Mouse (Mus musculus) gastrocnemius, postnatal 25 days (tissue): ENCODE results near the gene Atm. TPM values are rescaled to one million over a fixed set of nuclear protein-coding genes. Genes with fewer than 3 reads are reported as not detected.

Experiments used
- DNase-seq: peaks from one replicate; pipeline ENCODE4 v3.0.0; 2022
- microRNA-seq, 2 experiments: library from miRNA; unstranded; fragments of <30 nt; microRNA quantifications; one replicate each; pipeline ENCODE4 v1.2.0; 2021; ENCODE audit warnings: borderline replicate concordance in 2 of 2
- total RNA-seq, 2 experiments: library from RNA; stranded (reverse); gene quantifications; 1 replicate in 1 of 2; 2 replicates in 1 of 2; pipeline ENCODE4 v1.2.3; 2021

Gene Atm
- total RNA-seq, 2 experiments from 2014 or later, result 4.8 to 6.8 TPM

DNA sequence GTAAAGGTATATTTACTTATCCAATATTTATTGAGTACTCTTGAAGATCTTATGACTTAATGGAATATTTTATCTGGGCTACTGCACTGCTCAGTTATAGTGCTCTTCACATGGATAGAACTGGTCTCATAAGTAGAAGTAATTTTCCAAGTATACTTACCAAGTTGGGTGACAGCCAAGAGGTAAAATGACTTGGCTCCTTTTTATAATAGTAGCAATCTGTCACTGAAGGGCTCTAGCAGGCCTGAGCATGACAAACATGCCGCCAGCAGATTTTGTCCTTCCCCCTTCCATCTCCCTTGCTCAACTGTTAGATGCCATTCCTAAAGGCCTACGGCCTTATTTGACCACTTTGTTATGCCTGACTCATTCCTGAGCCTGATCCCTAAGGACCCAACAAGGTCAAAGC is 127.6 kb downstream of the Atm start:
- DNase-seq, result no peak

DNA sequence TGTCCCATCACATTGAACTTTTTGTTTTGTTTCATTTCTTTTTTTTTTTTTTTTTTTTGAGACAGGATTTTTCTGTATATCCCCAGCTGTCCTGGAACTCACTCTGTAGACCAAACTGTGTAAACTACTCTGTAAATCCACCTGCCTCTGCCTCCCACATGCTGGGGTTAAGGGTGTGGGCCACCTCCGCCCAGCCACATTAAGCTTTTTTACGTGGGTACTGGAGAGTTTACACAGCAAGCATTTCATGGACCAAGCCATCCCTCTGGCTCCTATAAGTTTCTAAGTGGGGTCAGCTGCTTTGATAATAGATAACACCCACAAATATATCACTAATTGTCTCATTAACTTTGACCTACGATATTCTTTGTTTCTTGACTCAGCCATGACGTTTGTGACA is 128.0 kb downstream of the Atm start:
- DNase-seq, result no peak

DNA sequence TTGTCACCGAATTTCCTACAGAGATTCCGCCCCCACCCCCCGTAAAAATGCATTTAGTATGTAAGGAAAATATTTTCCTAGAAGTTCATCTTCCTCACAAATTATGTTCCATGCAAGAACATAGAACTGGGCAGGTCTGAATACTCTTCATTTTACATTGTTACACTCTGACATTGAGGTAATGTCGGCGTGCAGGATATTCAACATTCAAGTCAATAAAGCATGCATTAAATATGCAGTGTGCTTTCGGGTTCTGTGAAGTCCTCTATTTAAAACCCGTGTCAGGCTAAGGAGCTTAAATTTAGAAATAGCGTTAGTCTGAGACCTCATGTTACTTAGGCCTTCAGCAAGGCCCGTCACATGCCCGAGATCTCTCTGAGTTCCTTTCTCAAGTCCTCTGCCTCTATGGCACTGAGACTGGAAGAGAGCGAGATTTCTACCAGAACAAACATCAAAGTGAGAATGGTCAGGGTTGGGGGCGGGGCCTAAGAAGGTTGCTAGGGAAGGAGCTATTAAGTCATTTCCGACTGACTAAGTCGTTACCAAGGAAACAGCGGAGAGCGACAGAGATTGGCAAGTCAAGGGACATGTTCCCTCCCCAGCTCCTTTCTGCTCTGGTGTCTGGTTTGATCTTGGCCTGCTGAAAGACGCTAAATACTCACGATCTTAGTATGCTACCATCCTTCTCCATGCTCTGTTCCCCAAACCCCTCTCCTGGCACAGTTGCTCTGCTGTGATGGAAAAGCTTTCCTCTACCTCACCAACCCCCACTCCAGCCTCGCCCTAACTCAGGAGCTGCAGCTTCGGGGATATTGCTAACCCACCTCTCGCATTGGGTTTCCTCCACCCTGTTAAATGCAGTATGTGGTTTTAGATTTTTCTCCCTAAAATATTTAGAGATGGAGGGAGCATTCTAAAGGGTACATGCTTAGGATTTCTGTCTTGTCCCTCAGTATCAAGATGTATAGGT is 131.5 kb downstream of the Atm start:
- DNase-seq, result peak; percentile 50

DNA sequence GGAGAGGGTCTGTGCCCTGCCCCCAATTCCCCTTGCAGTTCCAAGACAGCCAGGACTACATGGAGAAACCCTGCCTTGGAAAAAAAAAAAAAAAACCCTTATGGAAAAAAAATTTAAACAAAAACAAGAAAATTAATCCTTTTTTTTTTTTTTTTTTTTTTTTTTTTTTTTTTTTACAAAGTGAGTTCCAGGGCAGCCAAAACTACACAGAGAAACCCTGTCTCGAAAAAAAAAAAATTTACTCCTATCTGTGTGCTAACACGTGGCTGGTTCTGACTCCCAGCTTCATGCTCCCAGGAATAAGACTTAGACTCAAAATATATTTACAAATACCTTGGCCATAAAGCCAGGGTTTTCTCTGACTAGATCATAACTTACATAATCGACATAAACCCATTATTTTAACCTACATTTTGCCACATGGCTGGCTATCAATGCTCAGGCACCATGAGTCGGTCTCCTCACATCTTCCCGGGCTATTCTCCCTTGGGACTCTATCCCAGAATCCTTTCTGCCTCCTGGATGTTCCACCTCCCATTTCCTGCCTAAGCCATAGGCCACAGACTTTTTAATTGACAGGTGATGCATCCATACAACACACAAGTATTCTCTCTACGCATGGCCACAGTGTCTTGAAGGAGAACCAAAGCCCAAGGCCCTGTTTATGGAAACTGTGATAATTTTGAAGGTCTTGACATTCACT is 132.3 kb downstream of the Atm start:
- DNase-seq, result no peak

DNA sequence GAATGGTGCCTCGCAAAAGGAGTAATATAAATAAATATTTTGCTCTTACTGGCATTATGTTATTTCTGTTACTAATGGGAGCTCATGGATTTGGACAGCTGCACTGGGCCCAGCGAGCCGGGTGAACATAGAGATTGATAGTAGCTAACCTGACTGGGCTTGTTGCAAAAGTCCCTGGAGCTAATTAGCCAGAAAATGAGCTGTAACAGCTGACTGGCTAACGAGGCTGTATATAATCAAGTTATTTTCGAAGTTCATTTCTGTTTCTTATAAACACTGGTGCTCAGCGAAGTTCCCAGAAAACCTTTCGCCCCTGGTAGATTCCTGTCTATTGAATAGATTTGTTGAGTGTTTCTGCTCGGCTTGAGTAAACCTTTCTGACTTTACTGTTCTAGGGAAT is 133.5 kb downstream of the Atm start:
- no peak for DNase-seq

DNA sequence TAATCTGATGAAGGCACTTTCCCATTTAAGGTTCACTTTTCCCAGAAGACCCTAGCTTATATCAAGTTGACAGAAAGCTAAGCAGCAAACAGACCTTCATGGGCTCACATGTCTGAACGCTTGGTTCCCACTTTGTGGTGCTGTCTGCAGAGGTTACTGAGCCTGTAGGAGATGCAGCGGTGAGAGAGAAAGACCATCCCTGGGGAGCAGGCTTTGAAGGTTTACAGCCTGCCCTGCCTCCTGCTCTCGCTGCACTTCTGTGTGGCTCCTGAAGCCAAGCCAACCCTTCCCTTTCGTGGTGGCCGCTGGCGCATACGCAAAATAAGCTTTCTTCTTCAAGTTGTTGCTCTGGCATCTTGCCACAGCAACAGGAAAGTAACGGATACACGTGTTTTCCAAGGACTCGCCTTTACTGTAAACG is 134.2 kb downstream of the Atm start, which contains the start of gene 4930550C14Rik:
TSS of gene 4930550C14Rik (plus strand) at position 35 of the 421 bp plus-strand sequence.
- no peak for DNase-seq

DNA sequence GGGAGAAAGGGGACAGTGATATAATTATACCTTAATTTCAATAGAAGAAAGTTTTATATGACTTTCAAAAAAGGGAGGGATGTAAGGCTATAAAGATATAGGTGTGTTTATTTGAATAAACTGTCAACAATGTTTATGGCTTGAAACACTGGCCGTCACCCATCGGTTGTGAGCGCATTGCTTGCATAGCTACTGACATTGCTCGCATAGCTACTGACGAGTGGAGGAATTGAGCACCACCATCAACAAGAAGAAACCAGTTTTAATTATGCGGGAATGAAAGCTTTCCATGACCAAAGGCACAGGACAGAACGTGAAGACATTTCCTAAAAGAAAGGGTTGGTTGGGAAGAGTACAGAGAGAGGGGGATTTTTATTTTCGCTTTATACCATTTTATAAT is 135.4 kb downstream of the Atm start:
- DNase-seq, result no peak

DNA sequence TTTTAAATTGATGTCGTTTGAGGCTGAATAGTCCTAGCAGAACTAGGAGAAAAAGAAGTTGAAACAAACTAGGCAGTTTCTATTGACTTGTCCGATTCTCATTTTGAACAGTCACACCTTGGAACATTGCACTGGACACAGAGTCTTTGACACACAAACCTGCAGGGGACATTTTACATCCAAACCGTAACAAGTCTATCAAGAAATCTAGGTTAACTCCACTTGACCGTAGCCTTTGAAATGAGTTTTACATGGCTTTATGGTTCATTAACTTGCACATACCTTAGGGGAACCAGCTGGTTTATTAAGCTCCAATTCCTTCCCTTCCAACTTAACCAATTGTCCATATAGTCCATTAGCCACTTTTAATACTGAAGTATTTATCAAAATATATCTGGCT is 135.8 kb downstream of the Atm start:
- DNase-seq, result no peak

DNA sequence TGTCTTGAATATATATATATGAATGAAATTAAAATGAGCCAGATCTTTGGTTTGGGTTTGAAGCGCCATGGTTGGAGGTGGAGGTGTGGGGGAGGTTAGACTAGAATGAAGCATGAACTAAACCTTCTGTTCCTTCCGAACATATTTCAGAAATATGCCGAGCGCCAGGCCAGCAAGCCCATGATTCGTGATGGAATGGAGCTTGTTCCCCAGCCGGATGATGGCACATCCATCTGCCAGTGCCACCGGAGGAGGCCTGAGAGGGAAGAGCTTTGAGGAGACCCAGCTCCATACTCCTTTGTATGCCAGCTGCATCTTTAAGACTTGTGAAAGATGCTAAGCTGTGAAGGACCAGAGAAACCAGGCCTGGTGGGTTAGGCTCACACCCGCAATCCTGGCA is 137.0 kb downstream of the Atm start:
- no peak for DNase-seq

DNA sequence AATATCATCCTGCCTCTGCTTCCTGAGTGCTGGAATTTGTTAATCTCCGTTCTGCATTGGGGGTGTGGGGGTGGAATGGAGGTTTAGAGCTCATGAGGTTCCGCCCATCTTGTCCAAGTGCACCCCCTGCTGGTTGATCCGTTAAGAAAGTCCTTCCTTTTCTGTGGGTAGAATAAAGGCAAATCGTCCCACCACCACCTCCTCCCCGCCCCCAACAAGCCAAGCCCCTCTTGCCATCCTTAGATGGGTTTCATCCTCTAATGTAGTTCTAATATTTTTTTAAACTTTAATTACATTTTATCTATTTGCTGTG is 138.2 kb downstream of the Atm start:
- DNase-seq, result no peak

DNA sequence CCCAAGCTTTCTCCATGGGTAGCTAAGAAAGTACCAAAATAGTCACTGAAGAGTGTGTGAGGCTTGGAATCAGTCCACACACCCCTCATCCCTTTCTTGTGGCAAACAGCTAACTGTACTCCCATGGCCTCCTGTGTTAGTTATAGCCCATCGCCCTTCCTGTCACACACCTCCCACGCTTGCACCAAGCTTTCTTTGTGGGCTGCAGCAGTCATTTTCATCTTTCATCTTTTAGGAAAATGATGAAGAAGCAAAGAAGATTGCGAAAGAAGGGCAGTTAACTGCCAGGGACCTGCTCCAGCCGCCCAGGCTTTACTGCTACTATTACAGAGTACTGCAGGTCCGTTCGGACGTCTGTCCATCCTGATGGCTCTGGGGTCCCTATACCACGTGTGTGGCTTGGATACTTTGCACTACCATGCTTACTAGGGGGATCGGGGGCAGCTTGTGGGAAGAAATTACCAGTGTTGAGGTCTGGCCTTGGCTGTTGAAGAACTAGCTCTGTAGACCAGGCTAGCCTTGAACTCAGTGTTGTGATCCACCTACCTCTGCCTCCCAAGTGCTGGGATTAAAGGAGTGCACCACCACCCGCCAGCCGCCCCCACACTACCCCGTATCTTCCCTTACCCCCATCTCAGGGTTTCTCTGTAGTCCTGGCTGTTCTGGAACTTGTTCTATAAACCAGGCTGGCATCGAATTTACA is 138.7 kb downstream of the Atm start:
- DNase-seq, result no peak

DNA sequence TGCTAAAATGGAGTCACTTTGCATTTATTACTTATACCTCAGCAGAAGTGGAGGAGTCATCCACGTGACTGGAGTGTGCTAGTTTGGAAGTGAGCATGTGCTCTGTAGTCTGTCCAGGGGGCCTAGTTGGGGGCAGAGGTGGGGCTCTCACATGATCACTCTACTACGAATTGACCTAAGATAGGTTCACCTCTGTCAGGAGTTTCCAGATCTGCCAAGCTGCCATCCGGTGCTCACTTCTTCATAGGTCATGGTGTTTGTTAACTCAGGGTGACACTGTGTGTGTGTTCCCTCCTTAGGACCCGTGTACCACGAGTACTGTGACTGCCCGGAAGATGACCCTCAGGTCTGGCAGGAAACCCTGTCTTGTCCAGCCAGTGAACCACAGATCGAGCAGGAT is 146.4 kb downstream of the Atm start:
- no peak for DNase-seq

Small RNA genes within 50 kb of the gene (microRNA-seq; reads per million reads assigned to microRNA genes)
- 0 reads per million in 2 experiments for gene Mir130c

Other genes with a start within 250 kb of the Atm start
- gene Exph5, start 235.1 kb downstream of the Atm start, total RNA-seq, result under 1 TPM; 0.54 to 0.95 TPM
- gene Kdelc2, start 152.7 kb downstream of the Atm start, total RNA-seq, result 1 to 10 TPM; 5.4 to 5.7 TPM
- gene 4930550C14Rik, start 134.4 kb downstream of the Atm start, total RNA-seq, result not detected
- gene Npat, start 307 bp upstream of the Atm start, total RNA-seq, result 1 to 10 TPM; 3.6 to 4.3 TPM
- 100 to 1,000 TPM in 1 of 2 experiments, 10 to 100 TPM in 1; 84.1 to 102 TPM for gene Acat1, start 73.6 kb upstream of the Atm start, total RNA-seq
- gene Cul5, start 133.3 kb upstream of the Atm start, total RNA-seq, result 10 to 100 TPM; 59.5 TPM
- not detected for gene Rab39, start 169.5 kb upstream of the Atm start, total RNA-seq
- gene Slc35f2, start 234.8 kb upstream of the Atm start, total RNA-seq, result not detected